Mouse (Mus musculus) retina, postnatal 7 days (tissue): Measurements from ENCODE around the gene Pnpla8.
"Not testable (repeated sequence)": the region's sequence is repeated elsewhere in the genome, so short reads cannot be mapped to it uniquely, and the experiment has no call there.

ENCODE experiments used
- DNase-seq: peaks from one replicate; pipeline ENCODE4 v3.0.0-alpha.2; 2012; ENCODE audit warnings: low read depth, low spot score

Pnpla8 gene

DNA sequence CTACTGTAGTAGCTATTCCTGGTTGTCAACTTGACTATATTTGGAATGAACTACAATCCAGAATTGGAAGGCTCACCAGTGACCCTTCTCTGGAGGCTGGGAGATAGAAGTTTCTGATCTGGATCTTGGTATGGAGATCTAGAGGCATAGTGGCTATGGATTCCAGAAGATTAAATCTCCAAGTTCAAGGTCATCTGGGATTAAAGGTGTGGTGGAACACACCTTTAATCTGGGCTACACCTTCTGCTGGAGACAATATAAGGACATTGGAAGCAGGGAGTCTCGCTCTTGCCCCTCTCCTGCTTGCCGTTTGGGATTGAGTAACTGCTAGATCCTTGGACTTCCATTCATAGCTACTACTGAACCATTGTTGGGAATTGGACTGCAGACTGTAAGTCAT is at the start of gene Pnpla8:
Gene Pnpla8, plus strand, starts transcription at position 301 of the 400 bp plus-strand sequence.
- DNase-seq = not testable (repeated sequence)

DNA sequence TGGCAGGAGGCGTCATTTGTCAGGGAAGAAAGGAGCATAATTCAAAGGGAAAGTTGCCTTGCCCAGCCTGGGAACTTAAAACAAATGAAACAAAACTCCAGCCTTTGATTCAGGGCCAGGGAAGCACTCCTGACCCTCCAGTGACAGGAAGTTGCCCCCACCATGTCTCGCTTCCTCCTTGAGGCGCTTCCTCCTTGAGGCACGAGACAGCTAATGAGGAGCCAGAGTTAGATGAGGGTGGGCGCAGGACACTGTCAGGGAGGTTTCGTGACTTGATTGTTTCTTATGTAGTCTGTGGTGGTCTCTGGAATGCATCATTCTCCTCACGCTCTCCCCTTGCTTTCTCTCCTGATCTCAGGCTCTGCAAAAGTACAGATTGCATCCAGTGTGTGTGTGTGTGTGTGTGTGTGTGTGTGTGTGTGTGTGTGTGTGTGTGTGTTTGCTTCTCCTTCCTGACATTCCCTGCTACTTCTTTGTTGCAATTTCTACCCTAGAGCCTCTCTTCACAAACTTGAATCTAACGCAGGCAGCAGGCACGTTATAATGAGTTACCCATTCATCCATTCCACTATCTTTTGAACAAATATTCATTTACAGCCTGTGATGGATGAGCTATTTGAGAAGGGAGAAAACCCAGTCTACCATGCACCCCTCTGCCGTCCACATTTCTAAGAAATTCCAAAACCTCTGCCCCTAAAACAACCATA is 44.7 kb upstream of the Pnpla8 start:
- DNase-seq = no peak

DNA sequence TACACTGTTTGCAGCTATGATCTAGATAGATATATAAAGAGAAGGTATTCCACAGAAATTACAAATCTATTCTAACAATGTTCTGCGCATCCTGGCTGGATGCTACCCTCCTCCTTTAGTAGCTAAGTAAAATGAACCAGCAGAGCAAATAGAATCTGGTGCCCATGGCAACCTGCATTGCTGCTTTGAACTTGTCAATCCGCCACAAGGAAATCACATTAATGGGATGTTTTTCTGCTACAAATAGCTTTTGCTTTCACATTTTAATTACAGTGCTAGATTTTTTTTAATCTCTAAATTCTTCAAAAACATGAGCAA is 44.2 kb upstream of the Pnpla8 start:
- no peak for DNase-seq

DNA sequence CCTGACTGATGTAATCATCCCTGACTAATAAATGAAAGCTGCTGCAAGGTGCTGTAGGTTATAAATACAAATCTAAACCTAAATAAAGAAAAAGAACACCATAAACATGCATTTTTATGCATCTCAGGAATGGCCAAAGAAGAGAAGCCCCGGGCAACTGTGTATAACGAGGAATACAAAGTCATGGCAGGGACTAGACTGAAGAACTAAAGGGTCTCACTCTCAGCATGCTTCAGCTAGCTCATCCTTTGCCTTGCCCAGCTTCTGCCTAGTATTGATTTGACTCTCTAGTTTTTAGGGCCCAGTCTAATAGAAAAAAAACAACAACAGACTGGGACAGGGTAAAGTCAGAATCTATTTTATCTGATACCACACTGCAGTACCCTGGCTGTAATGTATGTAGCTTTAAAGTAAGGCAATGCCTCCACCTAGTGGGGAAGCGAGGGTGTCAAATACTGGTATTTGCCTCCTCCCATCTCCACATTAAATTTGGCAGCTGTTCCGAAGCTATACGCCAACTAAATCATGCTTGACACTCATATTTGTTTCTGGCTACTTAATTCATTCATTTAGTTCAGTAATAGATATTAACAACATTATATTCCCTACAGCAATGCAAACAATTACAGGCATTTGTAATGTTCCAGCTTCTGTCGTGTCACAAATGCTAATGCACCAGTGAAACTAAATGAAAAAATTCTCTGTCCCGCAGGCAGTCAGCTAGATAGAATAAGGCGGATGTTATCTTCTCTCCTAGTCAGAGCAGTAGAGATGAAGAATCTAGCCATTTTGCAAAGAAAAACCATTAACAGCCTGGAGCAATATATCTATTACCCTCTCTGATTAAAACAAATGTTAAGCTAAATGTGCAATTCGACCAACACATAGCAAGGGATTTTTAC is 39.8 kb upstream of the Pnpla8 start:
- DNase-seq = peak; percentile 45

DNA sequence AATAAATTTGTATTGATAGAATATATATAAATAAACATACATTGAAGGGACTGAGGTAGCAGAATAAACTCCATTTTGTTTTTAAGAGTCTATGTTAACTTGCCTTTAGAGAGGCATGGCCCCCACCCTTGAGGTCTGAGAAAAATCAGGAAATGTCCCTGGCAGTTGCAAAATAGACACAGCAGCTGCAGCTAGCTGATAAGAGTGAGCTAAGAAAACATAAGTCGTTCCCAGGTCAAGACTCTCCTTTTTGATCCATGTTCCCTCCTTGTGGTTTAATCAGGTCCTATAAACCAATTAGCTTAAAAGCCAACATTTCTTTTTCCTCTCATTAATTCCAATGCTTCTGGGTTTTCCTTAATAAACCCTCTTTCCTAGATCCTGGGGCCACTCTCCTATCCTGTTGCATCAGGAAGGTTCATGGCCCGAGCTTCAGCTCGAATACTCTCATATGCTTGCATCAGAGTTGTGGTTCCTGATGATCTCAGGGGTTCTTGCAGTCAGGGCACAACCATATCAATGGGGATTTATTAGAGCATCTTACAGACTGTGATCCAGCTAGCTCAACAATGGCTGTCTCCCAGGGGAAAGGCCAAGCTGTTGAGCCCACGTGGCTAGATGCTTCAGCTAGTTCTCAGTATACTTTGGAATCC is 23.2 kb upstream of the Pnpla8 start:
- DNase-seq = no peak

DNA sequence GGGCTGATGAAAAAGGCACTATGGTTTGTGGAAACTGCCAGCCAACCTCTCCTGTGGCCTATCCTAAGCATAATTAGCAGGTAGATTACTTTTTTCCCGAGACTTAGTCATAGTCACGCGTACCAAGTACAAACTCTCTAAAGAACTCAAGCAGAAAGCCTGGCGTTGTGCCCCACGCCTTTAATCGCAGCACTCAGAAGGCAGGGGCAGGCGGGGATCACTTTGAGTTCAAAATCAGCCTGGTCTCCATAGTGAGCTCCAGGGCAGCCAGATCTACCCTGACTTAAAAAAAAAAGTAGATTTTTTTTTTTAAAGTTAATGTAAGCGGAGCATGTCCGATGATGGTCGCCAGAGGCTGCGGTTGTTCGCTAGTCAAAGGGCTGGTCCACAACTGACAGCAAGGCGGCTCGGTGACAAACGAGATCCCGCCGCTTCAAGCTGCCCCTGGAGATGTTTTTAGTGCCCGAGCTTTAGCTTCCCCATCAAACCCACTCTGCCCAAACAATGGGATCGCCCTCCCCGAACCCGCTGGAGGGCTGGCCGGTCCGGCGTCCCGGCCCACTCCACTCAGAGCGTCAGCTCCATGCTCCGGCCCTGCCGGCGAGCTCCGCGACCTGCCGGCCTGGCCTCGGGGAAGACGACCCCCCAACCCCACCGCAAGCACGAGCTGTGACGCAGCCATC is 11.9 kb upstream of the Pnpla8 start:
- no peak for DNase-seq

DNA sequence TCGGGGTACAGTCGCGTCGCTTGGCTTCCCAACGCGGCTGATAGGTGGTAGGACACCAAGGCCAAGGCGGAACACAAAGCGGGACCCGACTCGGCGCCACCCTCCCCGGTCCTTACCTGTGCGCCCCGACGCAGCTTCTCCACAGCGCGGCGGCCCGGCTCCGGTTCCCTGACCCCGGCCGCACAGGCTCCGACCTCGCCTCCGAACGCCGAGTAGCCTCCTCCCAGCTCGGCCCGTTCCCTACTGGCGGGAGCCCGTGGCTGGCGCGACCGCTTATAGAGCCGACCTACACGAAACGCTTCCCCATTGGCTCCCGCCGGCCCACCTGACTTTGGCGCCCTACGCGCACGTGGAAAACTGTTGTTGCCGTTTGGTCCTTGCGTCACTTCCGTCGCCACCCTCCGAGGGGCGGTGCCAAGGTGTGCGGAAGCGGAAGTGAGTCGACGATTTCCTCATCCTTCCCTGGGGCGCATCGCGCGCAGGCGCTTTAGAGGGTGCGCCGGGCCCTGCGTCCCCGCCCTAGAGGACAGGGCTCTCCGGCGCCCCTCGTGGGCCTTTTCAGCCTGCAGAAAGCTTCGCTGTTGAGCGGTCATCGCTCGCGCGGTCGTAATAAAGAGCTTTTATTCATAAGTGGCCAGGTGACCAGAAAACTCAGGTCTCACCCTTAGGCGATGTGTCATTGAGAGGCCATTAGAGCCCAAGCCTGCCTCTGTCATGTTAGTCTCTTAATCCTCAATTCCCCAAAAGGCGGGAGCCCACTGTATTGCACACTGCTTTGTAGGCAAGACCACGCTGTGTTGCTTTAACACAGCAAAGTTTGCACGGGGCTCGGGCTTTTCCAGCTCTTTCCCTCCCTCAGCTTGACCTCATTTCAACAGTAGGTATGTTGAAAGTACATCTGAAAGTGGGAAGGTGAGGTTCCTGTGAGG is 11.1 kb upstream of the Pnpla8 start, which contains the start of gene Dnajb9:
Gene Dnajb9, minus strand, starts transcription at position 503 of the 929 bp plus-strand sequence.
- peak; percentile 100 for DNase-seq

DNA sequence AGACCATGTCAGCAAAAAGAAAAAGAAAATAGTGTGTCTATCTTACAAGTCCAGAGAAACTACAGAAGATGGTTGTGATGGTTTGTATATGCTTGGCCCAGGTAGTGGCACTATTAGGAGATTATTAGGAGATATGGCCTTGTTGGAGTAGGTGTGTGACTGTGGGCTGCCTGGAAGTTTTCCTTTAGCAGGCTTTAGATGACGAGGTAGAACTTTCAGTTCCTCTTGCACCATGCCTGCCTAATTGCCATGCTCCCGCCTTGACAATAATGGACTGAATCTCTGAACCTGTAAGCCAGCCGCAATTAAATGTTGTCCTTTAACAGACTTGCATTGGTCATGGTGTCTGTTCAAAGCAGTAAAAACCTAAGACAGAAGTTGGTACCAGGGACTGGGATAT is 9.6 kb upstream of the Pnpla8 start:
- no peak for DNase-seq

DNA sequence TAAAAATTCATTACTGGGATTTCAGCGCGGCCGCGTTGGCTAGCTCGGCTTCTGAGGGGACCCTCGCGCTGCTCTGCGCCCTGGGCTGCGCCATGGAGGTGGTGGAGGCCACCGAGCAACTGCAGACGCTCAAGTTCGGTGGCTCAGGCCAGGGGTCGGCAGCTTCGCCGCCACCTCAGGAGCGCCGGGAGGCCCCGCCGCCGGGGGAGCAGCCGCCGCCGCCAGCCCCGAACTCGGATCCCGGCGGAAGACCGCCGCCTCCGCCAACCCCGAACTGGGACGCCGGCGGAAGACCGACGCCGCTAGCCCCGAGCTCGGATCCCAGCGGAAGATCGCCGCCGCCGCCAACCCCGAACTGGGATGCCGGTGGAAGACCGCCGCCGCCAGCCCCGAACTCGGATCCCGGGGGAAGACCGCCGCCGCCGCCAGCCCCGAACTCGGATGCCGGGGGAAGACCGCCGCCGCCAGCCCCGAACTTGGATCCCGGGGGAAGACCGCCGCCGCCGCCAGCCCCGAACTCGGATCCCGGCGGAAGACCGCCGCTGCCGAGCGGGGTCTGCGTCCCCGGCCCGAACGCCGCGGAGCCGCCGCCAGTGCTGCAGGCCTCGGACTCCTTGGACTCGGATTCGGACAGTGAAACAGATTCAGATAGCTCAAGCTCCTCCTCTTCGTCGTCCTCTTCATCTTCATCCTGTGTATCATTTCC is 634 bp downstream of the Pnpla8 start:
- no peak for DNase-seq

DNA sequence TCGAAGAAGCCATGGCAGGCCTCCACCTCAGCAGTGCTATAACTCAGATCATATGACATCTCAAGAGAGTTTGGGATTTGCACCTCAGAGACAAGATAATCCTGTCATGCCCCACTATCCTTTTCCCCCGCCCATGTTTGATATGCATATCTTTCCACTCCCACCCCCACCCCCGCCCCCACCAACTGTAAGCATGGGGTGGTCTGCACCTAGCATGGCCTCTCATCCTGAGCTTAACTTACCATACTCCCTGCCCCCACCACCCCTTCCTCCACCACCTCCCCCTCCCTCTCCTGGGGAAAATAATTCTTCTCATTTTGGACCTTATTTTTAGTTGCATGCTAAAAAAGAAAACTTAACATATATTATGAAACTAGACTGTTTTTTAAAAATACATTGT is 1.9 kb downstream of the Pnpla8 start:
- DNase-seq = no peak

DNA sequence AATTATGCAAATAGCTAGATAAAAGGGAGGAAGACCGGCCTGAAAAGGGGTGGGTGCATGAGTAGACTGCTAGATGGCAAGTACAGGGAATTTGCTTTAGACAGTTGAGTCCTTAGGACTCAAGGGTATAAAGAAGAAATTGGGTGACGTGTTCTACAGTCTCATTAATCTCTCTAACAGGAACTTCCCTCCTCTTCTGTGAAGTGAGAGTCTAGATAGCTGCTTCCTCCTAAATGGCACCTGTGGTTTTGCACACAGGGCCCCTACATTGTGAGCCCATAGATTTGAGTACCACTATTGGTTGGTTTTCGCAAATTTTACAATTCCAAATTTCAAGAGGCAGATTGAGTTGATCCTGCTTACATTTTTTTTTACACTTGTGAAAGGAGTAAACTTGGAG is 3.5 kb downstream of the Pnpla8 start:
- no peak for DNase-seq

DNA sequence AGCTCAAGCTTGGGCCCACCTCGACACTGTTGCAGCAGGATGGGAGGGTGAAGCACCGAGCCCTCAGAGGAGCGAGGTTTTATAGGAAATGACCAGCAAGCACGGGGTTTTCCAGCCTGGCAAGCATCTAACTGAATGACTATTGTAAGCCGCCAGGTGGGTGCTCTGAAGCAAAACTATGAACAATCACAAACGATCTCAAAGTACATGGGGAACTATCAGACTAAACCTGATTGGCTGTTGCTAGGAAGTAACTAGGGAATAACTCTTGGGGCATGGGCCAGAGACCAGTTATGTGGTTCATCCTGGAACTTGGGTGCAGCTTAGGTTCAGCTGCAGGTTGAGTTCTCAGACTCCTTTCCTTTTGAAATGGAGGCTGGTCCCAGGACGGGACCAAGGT is 19.9 kb downstream of the Pnpla8 start:
- DNase-seq = no peak

DNA sequence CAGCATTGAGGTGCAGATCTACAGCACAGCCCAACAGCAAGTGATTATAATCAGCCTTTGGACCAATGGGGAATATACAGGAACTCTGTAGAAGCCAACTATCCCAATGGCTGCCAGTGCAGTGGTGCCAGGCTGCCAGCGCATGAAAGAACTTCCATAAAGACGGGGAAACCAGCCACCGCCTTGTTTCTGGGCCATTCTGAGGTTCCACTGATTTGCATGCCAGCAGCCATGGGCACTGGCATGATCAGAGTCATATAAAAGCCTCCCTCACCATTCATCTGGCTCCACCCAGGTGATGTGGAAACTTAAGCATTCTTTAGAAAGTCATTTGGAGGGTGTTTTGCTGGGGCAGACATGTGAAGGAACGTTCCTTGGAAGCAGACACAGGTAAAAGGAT is 21.2 kb downstream of the Pnpla8 start:
- no peak for DNase-seq

DNA sequence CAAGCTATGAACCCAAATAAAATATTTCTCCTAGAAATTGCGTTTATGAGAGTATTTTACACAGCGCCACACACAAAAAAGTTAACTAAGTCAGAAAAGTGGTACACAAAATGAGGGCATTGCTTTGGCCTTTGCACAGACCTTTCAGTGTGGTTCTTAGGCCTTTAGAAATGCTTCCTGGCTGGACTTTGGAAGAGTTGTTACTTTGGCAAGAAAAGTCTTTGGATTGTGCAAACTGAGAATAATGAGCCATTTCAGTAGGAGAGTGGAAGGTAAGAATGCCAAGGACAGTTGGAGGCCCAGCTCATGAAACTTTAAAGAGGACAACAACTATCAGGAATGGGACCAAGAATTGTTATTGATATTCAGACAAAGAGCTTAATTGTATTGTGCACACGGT is 24.6 kb downstream of the Pnpla8 start:
- no peak for DNase-seq

DNA sequence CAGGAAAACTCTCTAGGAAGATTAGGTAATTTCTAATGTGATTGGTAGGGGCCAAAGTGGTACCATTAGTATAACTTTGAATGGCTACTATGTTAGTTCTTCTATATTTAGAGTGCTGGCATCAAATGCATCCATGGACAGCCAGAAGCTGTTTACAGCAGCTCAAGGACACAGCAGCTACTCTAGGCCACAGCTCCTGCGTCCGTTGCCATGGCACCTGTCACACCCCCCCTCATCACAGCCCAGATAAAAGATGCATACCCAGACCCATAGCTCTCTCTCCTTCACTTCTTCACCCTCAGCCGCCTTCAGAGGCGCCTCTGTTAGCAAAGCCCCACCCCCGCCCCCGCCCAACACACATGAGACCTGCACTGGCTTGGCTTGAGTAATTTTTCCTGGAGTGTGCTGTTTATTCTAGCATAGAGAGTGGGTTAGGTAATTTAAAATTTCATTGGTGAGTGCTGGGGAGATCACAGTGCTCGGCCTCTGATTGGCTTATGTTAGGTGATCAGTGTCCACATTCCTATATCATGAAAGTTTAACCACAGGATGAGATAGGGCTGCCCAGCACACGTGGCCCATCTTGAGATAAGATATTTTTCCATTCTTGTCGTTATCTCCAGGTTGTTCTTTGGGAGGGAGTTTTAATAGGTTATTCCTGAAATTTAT is 27.3 kb downstream of the Pnpla8 start:
- DNase-seq = no peak

DNA sequence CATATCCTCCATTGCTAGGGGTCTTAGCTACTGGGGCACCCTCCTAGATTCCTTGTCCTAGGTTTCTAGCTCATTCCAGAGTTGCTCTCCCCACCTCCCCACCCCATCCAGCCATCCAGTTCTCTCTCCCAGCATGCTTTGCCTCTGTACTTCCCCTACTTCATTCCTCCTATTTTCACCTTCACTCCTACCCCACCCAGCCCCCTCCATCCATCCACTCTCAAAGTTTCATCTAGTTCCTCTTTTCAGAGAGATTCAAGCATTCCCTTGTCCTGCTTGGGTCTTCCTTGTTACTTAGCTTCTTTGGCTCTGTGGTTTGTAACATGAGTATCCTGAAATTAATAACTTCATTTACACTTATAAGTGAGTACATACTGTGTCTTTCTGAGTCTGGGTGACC is 41.4 kb downstream of the Pnpla8 start:
- DNase-seq = no peak

DNA sequence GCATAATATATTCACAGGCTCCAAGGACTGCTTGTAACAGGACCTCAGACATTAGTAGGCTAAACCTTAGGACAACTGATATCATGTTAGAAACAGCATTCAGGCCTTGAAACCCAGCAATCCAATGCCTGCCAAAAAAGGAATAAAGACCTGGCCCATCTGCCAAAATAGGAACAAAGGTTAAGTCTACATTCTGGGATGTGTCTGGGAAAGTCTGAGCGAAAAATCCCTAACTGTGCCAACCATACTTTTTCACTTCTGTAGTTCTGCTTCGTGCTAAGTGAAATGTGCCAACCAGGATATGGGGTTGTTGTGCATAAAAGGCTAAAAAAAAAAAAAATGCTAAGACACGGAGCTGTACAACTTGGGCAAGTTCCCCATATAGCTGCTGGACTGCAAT is 44.5 kb downstream of the Pnpla8 start:
- no peak for DNase-seq

DNA sequence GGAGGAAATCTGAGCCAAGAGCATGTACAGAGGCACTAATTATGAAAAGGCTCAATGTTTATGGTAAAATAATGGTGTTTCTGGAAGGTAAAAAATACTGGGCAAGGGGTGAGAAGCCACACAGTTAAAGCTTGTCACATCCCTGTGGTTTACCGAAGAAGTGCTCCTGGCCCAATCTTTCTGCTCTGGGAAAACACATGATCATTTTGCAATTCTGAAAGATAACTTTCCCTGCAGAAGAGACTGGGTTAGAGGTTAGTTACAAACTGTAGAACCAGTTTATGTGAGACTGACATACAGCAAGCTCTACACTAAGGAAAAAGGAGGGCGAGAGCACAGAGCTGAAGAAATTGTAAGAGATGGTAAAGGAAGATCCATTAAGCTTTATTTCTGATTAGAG is 46.0 kb downstream of the Pnpla8 start:
- DNase-seq = no peak

DNA sequence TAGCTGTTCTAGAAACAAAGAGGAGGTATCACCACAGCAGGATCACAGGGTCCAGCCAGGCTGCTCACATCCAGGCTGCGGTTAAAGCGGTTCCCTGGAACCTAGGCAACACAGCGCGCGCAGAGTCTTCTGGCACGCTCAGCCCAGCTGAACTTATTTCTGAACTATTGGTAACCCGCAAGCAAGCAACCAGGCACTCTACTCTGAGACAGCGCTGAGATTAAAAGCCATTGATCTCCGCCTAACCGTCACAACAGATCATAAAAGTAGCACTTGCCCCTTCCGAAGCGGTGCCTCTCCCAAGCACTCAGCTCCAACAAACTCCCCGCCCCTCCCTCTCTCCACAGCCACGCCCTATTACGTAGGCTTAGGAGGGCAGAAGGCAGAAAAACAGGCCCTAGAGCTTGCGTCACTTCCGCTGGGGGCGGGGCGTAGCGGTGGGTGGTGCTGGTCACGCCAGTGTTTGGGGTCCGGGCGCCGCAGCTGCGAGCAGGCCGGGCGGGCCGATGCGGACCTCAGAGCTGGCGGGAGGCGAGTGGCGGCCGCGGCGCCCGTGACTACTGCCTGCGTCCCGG is 47.6 kb downstream of the Pnpla8 start:
- peak; percentile 99 for DNase-seq
